Mouse (Mus musculus): ENCODE results near the gene Srsf6. TPM values are rescaled to one million over a fixed set of nuclear protein-coding genes. Genes with fewer than 3 reads are reported as not detected.

Gene Srsf6
- polyA plus RNA-seq, 1 experiment, result 50.4 TPM

DNA sequence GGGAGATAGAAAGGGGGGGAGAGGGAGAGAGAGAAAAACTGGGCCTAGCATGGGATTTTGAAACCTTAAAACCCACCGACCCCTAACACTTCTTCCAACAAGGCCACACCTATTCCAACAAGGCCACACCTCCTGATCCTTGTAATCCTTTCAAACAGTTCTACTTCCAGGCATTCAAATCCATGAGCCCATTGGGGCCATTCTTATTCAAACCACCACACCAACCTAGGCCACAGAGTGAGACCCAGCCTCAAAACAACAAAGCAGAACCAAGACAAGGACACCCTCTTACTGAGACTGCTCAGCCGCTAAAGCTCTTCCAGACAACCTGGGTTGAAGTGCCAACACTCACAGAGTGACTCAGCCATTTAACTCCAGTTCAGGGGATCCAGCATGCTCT is 19.4 kb downstream of the Srsf6 start:
- Histone ChIP-seq H3K4me3 (ENCODE audit: insufficient read depth, low read depth, low read length) (no peak overlapping the region), H3K4me1 (ENCODE audit: control insufficient read depth, insufficient read depth, insufficient read length, low read length) (no peaks in the 10 kb centered on the region), H3K27ac (replicated peaks; ENCODE audit: low read depth, low read length) (no peak overlapping the region)

DNA sequence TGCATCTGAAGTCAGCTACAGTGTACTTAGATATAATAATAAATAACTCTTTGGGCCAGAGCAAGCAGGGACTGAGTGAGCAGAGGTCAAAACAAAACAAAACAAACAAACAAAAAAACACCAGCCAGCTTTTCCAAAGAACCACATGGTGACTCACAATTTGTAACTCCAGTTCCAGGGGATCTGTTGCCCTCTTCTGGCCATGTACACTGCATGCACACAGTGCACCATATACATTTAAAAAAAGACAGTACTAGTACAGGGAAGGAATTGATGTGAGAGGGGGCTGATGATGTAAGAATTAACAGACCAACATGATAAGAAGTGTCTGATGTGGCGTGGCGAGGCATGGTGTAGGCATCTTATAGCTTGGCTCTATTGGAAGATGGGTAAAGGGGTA is 25.5 kb downstream of the Srsf6 start:
- Histone ChIP-seq H3K4me3 (ENCODE audit: insufficient read depth, low read depth, low read length) (no peak overlapping the region), H3K4me1 (ENCODE audit: control insufficient read depth, insufficient read depth, insufficient read length, low read length) (no peaks in the 10 kb centered on the region), H3K27ac (replicated peaks; ENCODE audit: low read depth, low read length) (no peak overlapping the region)

DNA sequence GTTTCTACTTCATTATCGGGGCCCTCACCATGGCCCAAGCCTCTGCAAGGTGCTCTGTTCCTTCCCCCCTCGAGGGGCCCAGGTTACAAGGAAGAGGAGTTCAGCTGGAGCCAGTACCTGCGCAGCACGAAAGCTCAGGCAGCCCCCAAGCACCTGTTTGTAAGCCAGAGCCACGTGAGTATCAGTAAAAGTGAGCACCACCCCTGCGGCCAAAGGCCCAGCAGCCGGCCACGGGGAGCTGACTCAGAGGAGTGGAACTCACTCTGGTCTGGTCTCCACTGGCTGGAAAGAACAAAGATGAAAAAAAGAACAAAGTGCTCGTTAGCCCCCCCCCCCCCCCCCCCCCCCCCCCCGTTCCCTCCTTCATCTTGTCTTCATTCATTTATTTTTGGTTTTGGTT is 30.0 kb downstream of the Srsf6 start:
- no peak overlapping the region for H3K4me3 ChIP-seq (ENCODE audit: insufficient read depth, low read depth, low read length)
- H3K27ac ChIP-seq (replicated peaks; ENCODE audit: low read depth, low read length), result no peak overlapping the region
- no peaks in the 10 kb centered on the region for H3K4me1 ChIP-seq (ENCODE audit: control insufficient read depth, insufficient read depth, insufficient read length, low read length)

DNA sequence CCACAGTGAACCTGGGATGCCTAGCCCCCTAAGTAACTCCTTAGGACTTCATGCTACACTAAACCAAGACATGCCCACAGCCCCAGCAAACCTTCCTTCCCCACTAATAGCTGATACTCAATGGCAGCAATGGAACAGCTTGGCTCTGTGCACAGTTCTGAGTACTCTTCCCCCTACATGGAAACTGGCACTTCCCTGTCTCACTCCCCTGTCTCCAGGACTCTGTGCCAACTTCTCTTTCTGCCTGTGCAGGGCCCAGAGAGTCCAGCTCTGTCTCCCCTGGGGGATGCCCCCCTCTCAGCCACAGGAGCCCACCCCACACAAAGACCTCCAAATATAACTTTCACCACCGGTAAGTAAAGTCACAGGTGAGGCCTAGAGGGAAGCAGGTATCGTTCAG is 35.4 kb downstream of the Srsf6 start:
- Histone ChIP-seq H3K4me3 (ENCODE audit: insufficient read depth, low read depth, low read length) (no peak overlapping the region), H3K4me1 (ENCODE audit: control insufficient read depth, insufficient read depth, insufficient read length, low read length) (no peaks in the 10 kb centered on the region), H3K27ac (replicated peaks; ENCODE audit: low read depth, low read length) (no peak overlapping the region)

DNA sequence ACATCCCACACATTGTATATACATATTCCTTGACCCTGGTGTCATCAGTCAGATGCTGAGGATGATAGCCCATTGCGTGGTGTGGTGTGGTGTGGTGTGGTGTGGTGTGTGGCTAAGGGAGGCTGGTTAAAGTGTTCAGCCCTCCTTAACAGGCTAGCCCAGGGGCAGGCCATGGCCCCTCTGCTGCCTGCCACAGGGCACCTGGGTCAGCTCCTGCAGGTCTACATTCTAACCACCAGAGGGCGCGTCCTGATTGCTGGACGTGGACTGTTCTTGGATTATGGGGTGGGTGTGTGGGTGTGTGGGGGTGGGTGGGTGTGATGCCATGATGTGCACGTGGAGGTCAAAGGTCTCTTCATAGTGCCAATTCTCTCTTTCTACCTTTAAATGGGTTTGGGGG is 37.0 kb downstream of the Srsf6 start:
- no peak overlapping the region for H3K4me3 ChIP-seq (ENCODE audit: insufficient read depth, low read depth, low read length)
- H3K27ac ChIP-seq (replicated peaks; ENCODE audit: low read depth, low read length), result no peak overlapping the region
- peaks cover under 1% of the 10 kb centered on the region for H3K4me1 ChIP-seq (ENCODE audit: control insufficient read depth, insufficient read depth, insufficient read length, low read length)

DNA sequence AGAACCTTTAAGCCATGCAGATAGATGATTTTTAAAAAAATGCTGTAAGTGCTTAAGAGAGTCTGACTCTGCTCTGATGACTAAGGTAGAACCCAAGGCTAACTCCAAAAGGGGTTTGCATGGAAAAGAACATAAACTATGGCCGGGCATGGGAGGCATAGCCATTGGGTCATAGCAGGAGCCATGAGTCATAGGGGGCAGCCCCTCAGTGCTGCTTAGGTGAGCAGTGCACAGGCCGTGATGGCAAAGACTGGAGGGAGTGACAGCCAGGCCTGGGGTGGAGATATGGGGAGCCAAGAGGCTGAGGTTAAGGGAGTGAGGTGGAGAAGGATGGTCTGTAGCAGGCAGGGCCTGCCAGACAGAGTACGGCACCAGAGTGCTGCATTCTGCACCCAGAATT is 37.8 kb downstream of the Srsf6 start:
- no peak overlapping the region for H3K27ac ChIP-seq (replicated peaks; ENCODE audit: low read depth, low read length)
- no peak overlapping the region for H3K4me3 ChIP-seq (ENCODE audit: insufficient read depth, low read depth, low read length)
- peaks cover 3% of the 10 kb centered on the region for H3K4me1 ChIP-seq (ENCODE audit: control insufficient read depth, insufficient read depth, insufficient read length, low read length)

DNA sequence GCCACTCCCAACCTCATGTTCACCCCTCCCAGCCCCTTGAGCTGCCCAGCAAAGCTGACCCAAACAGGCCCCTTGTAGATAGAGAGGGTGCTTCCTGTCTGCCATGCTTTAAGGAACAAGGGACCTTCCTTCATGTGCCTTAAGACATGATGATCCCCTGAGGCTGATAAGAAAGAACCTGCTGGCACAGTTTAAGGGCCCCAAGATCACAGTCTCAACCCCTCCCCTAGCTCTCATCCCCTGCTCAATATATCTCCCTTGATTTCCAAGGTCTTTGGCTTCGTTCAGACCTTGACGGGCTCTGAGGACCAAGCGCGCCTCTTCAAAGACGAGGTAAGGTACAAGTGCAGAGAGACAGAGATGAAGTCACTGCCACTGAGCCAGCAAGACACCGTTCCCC is 39.6 kb downstream of the Srsf6 start:
- Histone ChIP-seq H3K27ac (replicated peaks; ENCODE audit: low read depth, low read length) (no peak overlapping the region), H3K4me1 (ENCODE audit: control insufficient read depth, insufficient read depth, insufficient read length, low read length) (peaks cover 14% of the 10 kb centered on the region), H3K4me3 (ENCODE audit: insufficient read depth, low read depth, low read length) (no peak overlapping the region)

DNA sequence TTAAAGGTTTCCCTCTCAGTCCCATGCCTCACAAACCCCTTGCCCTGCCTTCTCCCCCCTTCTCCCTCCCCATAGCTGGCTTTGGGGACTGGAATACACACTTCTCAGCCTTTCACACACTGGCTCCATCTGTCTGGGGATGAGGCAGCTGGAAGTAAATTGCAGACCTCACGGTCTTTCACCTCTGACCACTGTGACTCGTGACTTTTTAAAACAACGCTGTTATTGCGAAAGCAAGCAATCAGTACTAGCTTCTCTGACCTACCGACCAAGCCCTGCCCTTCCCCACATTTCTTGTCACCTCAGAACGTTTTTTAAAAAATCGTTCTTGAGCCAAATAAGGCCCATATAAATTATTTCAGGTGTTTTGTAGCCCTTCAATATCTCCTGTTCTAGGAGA is 41.4 kb downstream of the Srsf6 start:
- Histone ChIP-seq H3K4me1 (ENCODE audit: control insufficient read depth, insufficient read depth, insufficient read length, low read length) (peaks cover 22% of the 10 kb centered on the region), H3K27ac (replicated peaks; ENCODE audit: low read depth, low read length) (no peak overlapping the region), H3K4me3 (ENCODE audit: insufficient read depth, low read depth, low read length) (no peak overlapping the region)

DNA sequence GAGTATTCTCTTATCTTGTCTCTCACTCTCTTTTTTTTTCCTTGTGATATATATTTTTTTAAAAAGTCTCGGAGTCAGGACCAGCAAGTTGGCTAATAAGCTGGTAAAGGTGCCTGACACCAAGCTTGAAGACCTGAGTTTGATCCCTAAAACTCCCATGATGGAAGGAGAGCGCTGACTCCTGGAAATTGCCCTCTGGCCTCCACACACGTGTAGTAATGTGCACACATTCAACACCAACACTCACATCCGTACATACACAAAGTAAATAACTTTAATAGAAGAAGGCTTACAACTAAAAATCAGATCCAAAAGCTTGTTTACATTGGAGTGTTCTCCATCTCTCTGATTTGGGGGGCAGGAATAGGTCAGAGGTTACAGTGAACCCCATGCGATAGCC is 41.9 kb downstream of the Srsf6 start:
- Histone ChIP-seq H3K4me3 (ENCODE audit: insufficient read depth, low read depth, low read length) (no peak overlapping the region), H3K27ac (replicated peaks; ENCODE audit: low read depth, low read length) (no peak overlapping the region), H3K4me1 (ENCODE audit: control insufficient read depth, insufficient read depth, insufficient read length, low read length) (peaks cover 22% of the 10 kb centered on the region)

DNA sequence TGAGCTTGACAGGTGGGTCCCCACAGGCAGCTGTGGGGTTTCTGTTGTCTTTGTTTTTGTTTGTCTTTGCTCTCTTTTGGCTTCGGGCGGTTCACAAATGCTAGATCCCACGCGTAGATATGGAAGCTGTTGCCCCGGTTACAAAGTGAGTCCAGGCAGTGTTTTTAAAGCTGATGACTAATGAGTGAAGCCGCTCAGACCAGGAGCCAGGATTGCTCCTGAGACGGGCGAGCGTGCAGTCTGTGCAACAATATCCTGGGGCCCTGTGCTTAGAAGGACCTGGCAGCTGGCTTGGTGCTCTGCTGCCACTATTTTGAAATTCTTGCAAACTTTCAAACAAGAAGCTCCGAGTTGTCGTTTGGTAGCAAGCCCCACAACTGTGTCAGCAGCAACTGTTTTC is 42.3 kb downstream of the Srsf6 start:
- H3K4me3 ChIP-seq (ENCODE audit: insufficient read depth, low read depth, low read length), result no peak overlapping the region
- H3K4me1 ChIP-seq (ENCODE audit: control insufficient read depth, insufficient read depth, insufficient read length, low read length), result peaks cover 22% of the 10 kb centered on the region
- H3K27ac ChIP-seq (replicated peaks; ENCODE audit: low read depth, low read length), result no peak overlapping the region

DNA sequence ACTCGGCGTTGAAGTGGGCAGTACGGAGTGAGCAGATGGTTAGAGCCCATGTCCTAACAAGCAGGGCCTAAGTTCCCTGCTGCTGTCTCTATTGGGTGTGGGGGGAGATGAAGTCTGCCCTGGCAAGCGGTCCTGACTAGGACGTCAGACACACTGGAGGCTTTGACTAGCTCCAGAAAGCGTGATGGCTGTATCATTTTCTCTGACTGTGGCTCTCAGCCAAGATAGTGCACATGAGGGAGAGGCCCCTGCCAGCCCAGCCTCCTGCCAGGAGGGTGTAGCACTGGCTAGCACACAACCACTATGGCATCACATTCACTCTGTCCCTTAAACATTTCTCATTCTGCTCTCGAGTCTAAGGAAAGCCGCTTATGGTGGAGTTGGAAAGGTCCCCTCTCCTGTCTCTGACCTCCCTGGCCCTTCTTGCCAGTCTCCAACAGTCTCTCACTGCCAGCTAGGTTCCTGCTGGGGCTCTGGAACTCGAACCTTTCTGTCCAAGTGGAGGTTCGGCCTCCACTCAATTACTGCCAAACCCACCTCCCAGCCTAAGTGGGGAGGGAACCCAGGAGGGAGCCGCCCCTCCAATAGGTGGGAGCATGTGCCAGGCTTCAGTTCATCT is 43.9 kb downstream of the Srsf6 start:
- peaks cover 22% of the 10 kb centered on the region for H3K4me1 ChIP-seq (ENCODE audit: control insufficient read depth, insufficient read depth, insufficient read length, low read length)
- H3K27ac ChIP-seq (replicated peaks; ENCODE audit: low read depth, low read length), result peak overlapping the region; percentile 28; the same call in 1 of the 2 replicates
- H3K4me3 ChIP-seq (ENCODE audit: insufficient read depth, low read depth, low read length), result no peak overlapping the region

DNA sequence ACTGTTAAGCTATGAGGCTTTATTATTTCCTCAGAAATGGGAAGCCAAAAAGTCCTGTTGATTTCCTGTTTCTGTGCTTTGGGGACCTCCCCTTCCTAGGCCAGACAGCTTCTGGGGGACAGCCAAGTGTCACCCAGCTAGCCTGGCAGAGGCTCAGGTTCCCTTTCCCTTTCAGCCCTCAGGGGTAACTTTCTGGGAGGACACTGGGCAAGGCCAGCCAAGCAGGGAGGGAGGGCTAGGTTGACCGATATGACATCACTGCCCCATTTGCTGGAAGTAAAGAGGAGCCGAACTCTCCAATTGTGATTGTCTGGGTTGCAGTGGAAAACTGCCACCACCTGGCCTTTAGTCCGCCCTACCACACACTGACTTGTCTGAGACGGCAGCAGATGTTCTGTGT is 44.7 kb downstream of the Srsf6 start:
- Histone ChIP-seq H3K27ac (replicated peaks; ENCODE audit: low read depth, low read length) (no peak overlapping the region; the same call in 1 of the 2 replicates), H3K4me3 (ENCODE audit: insufficient read depth, low read depth, low read length) (no peak overlapping the region), H3K4me1 (ENCODE audit: control insufficient read depth, insufficient read depth, insufficient read length, low read length) (peaks cover 22% of the 10 kb centered on the region)

DNA sequence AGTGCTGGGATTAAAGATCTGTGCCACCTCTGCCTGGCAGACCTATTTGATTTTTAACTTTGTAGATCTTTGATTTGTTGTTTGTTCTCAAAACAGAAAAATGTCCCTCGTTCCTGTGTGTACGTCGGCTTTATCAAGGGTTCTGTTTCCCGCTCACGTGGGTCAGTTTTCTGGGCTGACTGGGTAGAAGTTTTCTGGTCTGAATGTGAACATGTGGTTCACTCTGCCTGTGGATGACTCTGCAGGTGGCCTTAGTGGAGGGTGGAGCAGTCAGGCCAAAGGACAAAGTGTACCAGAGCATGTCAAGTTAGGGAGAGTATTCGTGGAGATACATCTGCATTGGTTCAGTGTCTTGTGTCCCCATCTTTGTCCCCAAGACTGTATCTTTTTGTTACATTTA is 53.1 kb downstream of the Srsf6 start:
- H3K27ac ChIP-seq (replicated peaks; ENCODE audit: low read depth, low read length), result no peak overlapping the region
- peaks cover 9% of the 10 kb centered on the region for H3K4me1 ChIP-seq (ENCODE audit: control insufficient read depth, insufficient read depth, insufficient read length, low read length)
- no peak overlapping the region for H3K4me3 ChIP-seq (ENCODE audit: insufficient read depth, low read depth, low read length)

DNA sequence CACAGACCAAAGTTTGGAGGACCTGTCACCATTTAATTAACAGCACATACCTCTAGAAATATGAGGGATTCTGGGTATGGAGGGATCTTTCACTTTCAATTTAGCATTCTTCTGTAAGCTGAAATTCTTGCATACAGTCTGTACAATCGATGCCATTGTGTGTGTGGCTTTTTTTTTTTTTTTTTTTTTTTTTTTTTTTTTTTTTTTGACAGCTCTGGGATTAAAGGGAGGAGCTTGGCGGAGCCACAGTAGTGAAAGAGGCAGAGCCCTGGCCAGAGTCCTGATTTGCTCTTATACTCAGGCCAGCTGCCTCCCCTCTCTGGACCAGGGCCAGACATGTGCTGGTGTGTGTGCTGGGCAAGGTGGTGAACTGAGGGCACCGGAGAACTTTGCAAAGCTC is 54.6 kb downstream of the Srsf6 start:
- Histone ChIP-seq H3K4me3 (ENCODE audit: insufficient read depth, low read depth, low read length) (no peak overlapping the region), H3K4me1 (ENCODE audit: control insufficient read depth, insufficient read depth, insufficient read length, low read length) (peaks cover 9% of the 10 kb centered on the region), H3K27ac (replicated peaks; ENCODE audit: low read depth, low read length) (no peak overlapping the region)
